Mouse (Mus musculus) CD8-positive naive resting alpha-beta T cell, adult 2 months (primary cell): ENCODE measurements around the gene Ncf2.
"Not testable (repeated sequence)": the region's sequence is repeated elsewhere in the genome, so short reads cannot be mapped to it uniquely, and the experiment has no call there.

Experiments used
- DNase-seq, 2 experiments: peaks; one replicate each; pipeline ENCODE4 v3.0.0; 2022; ENCODE audit warnings: low read depth in 2 of 2, low spot score in 2 of 2

Ncf2 gene

GRCm38 (mm10) chr1:152799897-152800296 is at the start of gene Ncf2:
TSS of gene Ncf2 (plus strand) at chr1:152800194.
- no peak for DNase-seq

GRCm38 (mm10) chr1:152750312-152750965 is 49.6 kb upstream of the Ncf2 start, which contains the start of gene Apobec4:
TSS of gene Apobec4 (plus strand) at chr1:152750551.
- no peak for DNase-seq

- no peak for DNase-seq
These were observed 38.2 kb upstream of the Ncf2 start for GRCm38 (mm10) chr1:152761791-152762190.

GRCm38 (mm10) chr1:152766032-152766772 is 33.8 kb upstream of the Ncf2 start, which contains the start of the genes Rgl1 and Arpc5:
TSS of gene Rgl1 (minus strand) at chr1:152766351.
TSS of gene Arpc5 (plus strand) at chr1:152766542.
- DNase-seq: peak; percentile 92 to 95

- peak in 1 of 2 experiments; percentile 14 for DNase-seq
These were observed 32.9 kb upstream of the Ncf2 start for GRCm38 (mm10) chr1:152766804-152767748.

DNA sequence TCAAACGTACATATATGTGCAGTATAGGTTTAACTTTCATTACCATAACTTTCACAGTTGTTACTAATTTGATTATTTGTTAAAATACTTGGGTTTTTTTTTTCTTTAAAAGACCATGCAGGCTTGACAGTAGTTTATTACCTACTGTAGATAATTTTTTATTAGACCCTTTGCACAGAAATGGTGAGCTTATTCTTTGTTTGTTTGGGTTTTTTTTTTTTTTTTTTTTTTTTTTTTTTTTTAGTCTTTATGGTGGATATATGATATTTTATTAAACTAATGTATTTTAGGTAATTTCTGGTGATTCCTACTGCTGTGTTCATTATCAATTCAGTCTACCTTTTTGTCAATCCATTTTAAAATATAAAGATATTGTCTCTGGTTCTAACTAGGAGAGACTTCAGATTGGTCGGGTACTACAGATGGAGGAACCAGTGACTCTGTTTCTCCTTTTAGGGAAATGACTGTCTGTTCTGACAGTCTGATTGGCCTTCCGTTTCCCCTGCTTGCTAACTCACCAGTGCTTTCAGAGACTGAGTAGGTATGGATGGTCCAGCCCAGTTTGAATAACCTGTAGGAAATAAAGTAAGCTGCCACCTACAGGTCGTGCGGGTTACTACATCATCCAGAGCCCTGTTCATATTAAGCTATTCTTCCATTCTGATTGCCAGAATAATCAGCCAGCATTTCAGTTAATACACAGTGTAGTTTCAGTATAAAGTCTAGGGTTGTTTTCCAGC is 32.1 kb upstream of the Ncf2 start:
- peak; percentile 74 to 86 for DNase-seq

- no peak for DNase-seq
These were observed 29.0 kb upstream of the Ncf2 start for GRCm38 (mm10) chr1:152771016-152771415.

DNA sequence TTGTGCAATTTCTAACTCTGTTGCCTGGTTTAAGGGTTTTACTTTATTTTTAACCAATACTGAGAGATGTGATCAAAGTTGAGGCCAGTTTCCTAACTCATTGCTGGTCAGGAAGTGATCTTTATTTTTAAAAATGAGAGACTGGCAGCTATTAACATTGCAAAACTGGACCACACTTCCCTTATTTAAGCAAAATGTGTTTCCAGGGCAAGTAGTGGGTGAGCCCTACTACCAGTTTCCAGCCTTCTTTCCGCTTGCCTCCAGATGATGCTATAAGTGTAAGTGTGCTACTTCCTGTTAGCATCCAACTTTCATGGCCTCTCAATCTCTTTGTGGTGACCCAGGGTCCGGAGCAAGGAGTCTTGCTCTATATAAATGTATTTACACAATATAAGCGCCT is 25.4 kb upstream of the Ncf2 start:
- not testable (repeated sequence) for DNase-seq

GRCm38 (mm10) chr1:152779071-152779737 is 20.8 kb upstream of the Ncf2 start:
- peak; percentile 32 to 50 for DNase-seq

GRCm38 (mm10) chr1:152784620-152785019 is 15.4 kb upstream of the Ncf2 start:
- DNase-seq: no peak

DNA sequence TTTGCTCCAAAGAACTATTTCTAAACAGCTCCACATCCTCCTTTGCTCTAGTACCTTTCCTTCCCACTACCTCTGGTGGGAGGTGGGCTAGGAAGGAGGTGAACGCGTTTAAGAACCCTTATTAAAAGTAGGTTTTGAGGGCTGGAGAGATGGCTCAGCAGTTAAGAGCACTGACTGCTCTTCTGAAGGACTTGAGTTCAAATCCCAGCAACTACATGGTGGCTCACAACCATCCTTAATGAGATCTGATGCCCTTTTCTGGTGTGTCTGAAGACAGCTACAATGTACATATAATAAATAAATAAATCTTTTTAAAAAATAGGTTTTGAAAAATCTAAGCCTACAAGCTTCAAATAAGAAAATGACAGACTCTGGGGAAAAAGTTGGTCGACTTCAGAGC is 14.5 kb upstream of the Ncf2 start:
- not testable (repeated sequence) for DNase-seq

DNA sequence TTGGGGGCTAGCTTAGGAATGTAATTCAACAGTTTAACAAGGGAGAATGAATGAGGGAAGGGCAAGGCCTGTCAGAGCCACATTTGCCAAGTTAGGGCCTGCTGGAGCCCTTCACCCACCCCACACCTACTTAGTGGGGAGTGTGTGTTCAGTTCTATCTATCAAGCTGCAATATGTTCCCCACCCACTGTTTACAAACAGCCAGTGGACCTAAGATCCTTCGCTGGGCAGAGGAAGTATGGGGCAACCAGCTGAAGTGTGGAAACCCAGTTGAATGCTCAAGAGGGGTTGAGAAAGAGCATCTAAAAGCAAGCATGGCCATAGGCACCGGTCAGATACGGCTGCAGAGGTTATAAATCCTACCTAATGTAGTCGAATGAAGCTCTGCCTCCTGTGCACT is 13.0 kb upstream of the Ncf2 start:
- DNase-seq: no peak

DNA sequence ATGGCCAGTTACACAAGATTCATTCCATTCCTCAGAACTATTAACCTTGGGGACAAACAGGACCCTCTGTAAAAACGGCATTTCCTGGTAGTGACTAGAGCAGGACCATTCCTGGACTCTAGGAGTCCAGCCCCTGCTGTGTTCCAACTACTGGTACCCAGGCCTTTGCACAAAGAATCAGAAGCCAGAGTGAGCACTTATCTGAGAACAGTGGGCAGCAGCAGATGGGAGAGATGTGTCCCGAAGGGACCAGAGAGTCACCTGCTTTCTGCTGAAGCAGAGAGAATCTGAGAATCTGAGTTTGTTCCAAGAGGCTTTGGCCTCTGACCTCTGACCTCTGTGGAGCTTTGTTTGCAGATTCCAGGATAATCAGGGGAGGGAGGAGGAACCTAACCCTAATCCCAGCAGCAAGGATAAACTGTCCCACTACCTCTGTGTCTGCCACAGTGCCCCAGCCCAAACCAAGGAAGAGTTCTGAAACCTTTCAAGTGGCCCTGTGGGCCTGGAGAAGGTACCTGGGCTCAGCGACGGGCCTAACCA is 11.8 kb upstream of the Ncf2 start:
- no peak for DNase-seq

GRCm38 (mm10) chr1:152790254-152790653 is 9.7 kb upstream of the Ncf2 start:
- DNase-seq: peak in 1 of 2 experiments; percentile 21

GRCm38 (mm10) chr1:152790821-152791220 is 9.2 kb upstream of the Ncf2 start:
- DNase-seq: no peak

GRCm38 (mm10) chr1:152791269-152791668 is 8.7 kb upstream of the Ncf2 start:
- DNase-seq: no peak

GRCm38 (mm10) chr1:152792736-152793494 is 7.1 kb upstream of the Ncf2 start:
- DNase-seq: no peak

GRCm38 (mm10) chr1:152793495-152794130 is 6.4 kb upstream of the Ncf2 start:
- DNase-seq: no peak
